Mouse (Mus musculus): ENCODE results near the gene Isl1. TPM values are rescaled to one million over a fixed set of nuclear protein-coding genes. Genes with fewer than 3 reads are reported as not detected.

Gene Isl1
- polyA plus RNA-seq, 1 experiment = 48.6 TPM

DNA sequence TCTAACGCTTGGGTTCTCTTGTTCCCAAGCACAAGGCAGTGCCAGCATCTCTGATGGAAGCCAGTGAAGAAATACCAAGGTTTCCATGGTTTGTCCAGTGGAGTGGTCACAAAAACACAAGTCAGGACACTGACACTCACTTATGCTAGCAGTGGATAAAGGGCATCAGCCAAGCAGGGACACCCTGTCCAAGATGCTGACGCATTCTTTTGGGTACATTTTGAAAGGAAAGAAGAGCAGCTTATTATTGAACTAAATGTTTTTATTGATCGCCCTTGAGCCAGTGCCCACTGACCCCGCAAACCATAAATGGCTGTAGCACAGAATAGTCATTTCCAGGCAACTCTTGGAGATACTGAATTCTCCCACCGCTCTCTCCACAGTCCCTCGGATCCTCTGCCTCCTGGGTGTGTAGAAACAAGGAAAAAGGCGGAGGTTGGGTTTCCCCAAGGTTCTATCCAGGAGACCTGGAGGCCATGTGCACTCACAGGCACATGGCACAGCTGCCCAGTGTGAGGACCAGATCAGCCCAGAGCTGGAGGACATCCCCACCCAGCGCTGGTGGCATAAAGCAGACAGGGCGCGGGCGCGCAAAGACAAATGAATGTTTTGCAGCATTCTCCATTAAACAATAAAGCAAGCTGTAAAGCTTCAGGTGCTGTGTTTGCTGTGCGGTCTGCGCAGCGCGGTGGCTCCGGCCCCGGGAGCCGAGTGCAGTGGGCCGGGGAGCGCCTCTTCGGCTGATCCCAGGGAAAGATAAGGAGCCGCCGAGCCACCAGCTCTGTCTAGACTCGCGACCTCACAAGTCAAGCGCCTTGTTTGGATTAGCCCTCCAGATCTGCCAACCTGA, 16.0 kb downstream of the Isl1 start:
- DNase-seq (ENCODE audit: low read depth) = peak; percentile 53
- TF ChIP-seq CTCF (IDR thresholded peaks at IDR 0.05; ENCODE audit: borderline replicate concordance, extremely low read depth, insufficient read depth, insufficient read length) = no peak
- TF ChIP-seq POLR2A (IDR thresholded peaks at IDR 0.05; ENCODE audit: borderline replicate concordance, extremely low read depth, insufficient read depth, insufficient read length, poor library complexity, severe bottlenecking) = no peak

DNA sequence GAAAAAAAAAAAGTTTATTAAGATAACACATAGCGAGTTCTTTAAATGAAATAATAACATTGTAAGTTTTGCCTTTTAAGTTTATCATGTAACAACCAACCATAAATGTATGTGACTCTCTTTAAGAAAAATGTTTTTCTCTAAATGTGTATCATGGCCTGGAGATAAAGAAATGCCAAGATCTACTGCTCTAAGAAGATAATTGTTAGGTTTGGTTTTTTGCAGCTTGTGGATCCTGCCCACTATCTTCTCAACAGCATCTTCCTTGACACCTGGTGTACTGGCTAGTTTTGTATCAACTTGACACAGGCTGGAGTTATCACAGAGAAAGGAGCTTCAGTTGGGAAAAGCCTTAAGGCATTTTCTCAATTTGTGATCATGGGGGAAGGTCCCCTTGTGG, 19.8 kb downstream of the Isl1 start:
- TF ChIP-seq POLR2A (IDR thresholded peaks at IDR 0.05; ENCODE audit: borderline replicate concordance, extremely low read depth, insufficient read depth, insufficient read length, poor library complexity, severe bottlenecking) (no peak), CTCF (IDR thresholded peaks at IDR 0.05; ENCODE audit: borderline replicate concordance, extremely low read depth, insufficient read depth, insufficient read length) (no peak)

DNA sequence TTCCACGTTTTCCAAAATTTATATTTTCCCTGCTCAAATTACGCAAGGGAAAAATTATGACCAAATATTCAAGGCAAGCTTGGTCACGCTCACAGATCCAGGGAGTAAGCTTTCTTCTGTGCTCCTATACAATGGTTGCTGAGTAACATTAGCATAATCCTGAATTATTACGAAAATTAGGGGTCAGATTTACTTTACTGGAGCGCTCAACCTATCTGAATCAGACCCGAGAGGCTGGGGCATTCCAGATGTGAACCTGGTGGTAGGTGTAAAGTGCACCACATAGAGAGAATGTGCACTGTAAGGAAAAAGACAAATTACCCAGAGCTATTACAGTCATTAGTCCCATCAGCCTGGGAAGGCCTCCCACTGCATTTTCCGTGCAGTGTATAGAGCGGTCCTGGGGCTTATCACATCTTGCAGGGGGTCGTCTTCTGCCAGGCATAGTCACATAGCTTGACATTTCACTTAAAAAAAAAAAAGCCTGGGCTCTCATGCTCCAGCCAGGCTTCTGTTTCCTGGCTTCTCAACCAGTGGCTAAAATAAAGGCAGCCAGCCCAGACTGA, 30.2 kb downstream of the Isl1 start:
- TF ChIP-seq POLR2A (IDR thresholded peaks at IDR 0.05; ENCODE audit: borderline replicate concordance, extremely low read depth, insufficient read depth, insufficient read length, poor library complexity, severe bottlenecking) (no peak), CTCF (IDR thresholded peaks at IDR 0.05; ENCODE audit: borderline replicate concordance, extremely low read depth, insufficient read depth, insufficient read length) (no peak)
- DNase-seq (ENCODE audit: low read depth) = peak; percentile 47

More for the DNA sequence above, 19.8 kb downstream of the Isl1 start:
- DNase-seq (ENCODE audit: low read depth) = no peak
